Mouse (Mus musculus) lung, embryonic 15.5 days (tissue): ENCODE results near the gene Usp8. TPM values are rescaled to one million over a fixed set of nuclear protein-coding genes. Genes with fewer than 3 reads are reported as not detected.
A peak's percentile ranks its signal among the peaks of the same experiment; 100 is the strongest.

Source experiments
- ATAC-seq: fragments of 200-750 bp; cut with Nextera tagmentation; 2 replicates; pipeline ENCODE4 v1.8.0; 2017; ENCODE audit warnings: moderate number of reproducible peaks, borderline replicate concordance; ENCODE audit not compliant: low FRiP score, low TSS enrichment; ENCODE audit errors: extremely low read depth
- H3K27ac ChIP-seq: fragments of 300-500 bp; sonication (generic); 2 replicates; pipeline ENCODE4 v1.5.1; 2015; ENCODE audit warnings: moderate library complexity, mild to moderate bottlenecking, inconsistent platforms
- H3K27me3 ChIP-seq: fragments of 300-500 bp; sonication (generic); 2 replicates; pipeline ENCODE4 v1.6.1; 2015; ENCODE audit warnings: inconsistent platforms
- H3K36me3 ChIP-seq: fragments of 300-500 bp; sonication (generic); 2 replicates; pipeline ENCODE4 v1.6.1; 2015; ENCODE audit warnings: inconsistent platforms
- H3K4me1 ChIP-seq: fragments of 300-500 bp; sonication (generic); 2 replicates; pipeline ENCODE4 v1.6.1; 2015; ENCODE audit warnings: inconsistent platforms
- H3K4me2 ChIP-seq: fragments of 300-500 bp; sonication (generic); 2 replicates; pipeline ENCODE4 v1.6.1; 2015; ENCODE audit warnings: inconsistent platforms, mild to moderate bottlenecking, moderate library complexity
- H3K4me3 ChIP-seq: fragments of 300-500 bp; sonication (generic); 2 replicates; pipeline ENCODE4 v1.5.1; 2015; ENCODE audit warnings: mild to moderate bottlenecking, inconsistent platforms
- H3K9ac ChIP-seq: fragments of 300-500 bp; sonication (generic); 2 replicates; pipeline ENCODE4 v1.6.1; 2015; ENCODE audit warnings: inconsistent platforms
- H3K9me3 ChIP-seq: fragments of 300-500 bp; sonication (generic); 2 replicates; pipeline ENCODE4 v1.6.1; 2016; ENCODE audit warnings: inconsistent platforms
- WGBS: fragments of 180-500 bp; shearing (Covaris S2); methylation state at CpG from one replicate; pipeline ENCODE4 v1.1.7; 2015; 5-methylcytosine and 5-hydroxymethylcytosine counted together
- polyA plus RNA-seq: library from polyadenylated mRNA; unstranded; fragments of >200 nt; fragmentation: Nextera tagmentation; extraction: Ambion mirVana; gene quantifications from 2 replicates; pipeline ENCODE4 v1.2.1, GENCODE M21; 2015

Gene Usp8
- polyA plus RNA-seq, 1 experiment from 2014 or later: 44.1 TPM

- Histone ChIP-seq H3K4me2 (no peak overlapping the region), H3K4me3 (no peak overlapping the region), H3K9ac (no peak overlapping the region), H3K27ac (0 out of 2 replicates have a peak overlapping the region, but pooled peaks have one; percentile 11), H3K36me3 (peaks cover 9% of the 10 kb centered on the region; the same call in 1 of the 2 replicates), H3K4me1 (no peaks in the 10 kb centered on the region), H3K27me3 (no peaks in the 10 kb centered on the region), H3K9me3 (no peaks in the 10 kb centered on the region)
- 75% methylated on average over 1 of the region's 1 CpGs for WGBS
- ATAC-seq: no peak
Measured at GRCm38 (mm10) chr2:126682937-126683336, 24.2 kb upstream of the Usp8 start.

- Histone ChIP-seq H3K4me3 (no peak overlapping the region), H3K9ac (no peak overlapping the region), H3K27me3 (no peaks in the 10 kb centered on the region), H3K27ac (no peak overlapping the region), H3K4me2 (no peak overlapping the region), H3K4me1 (no peaks in the 10 kb centered on the region), H3K9me3 (no peaks in the 10 kb centered on the region), H3K36me3 (no peaks in the 10 kb centered on the region)
- WGBS: 65% methylated on average over 3 of the region's 3 CpGs
- ATAC-seq: no peak
Measured at GRCm38 (mm10) chr2:126691290-126691689, 15.8 kb upstream of the Usp8 start.

- H3K27me3 ChIP-seq: no peaks in the 10 kb centered on the region
- H3K4me1 ChIP-seq: no peaks in the 10 kb centered on the region
- H3K9ac ChIP-seq: no peak overlapping the region
- H3K4me2 ChIP-seq: no peak overlapping the region
- no peaks in the 10 kb centered on the region for H3K36me3 ChIP-seq
- 71% methylated on average over 6 of the region's 6 CpGs for WGBS
- no peak overlapping the region for H3K27ac ChIP-seq
- H3K9me3 ChIP-seq: no peaks in the 10 kb centered on the region
- ATAC-seq: no peak
- no peak overlapping the region for H3K4me3 ChIP-seq
Measured at GRCm38 (mm10) chr2:126695285-126695684, 11.8 kb upstream of the Usp8 start.

- peak overlapping the region; percentile 80 for H3K9ac ChIP-seq
- H3K36me3 ChIP-seq: no peaks in the 10 kb centered on the region
- H3K27me3 ChIP-seq: no peaks in the 10 kb centered on the region; the same call in 1 of the 2 replicates
- peaks cover 13% of the 10 kb centered on the region; the same call in 1 of the 2 replicates for H3K4me1 ChIP-seq
- 0% methylated on average over 23 of the region's 23 CpGs for WGBS
- peak overlapping the region; percentile 68 for H3K4me2 ChIP-seq
- H3K9me3 ChIP-seq: no peaks in the 10 kb centered on the region
- ATAC-seq: peak; percentile 85
- H3K27ac ChIP-seq: peak overlapping the region; percentile 73
- H3K4me3 ChIP-seq: peak overlapping the region; percentile 77
Measured at GRCm38 (mm10) chr2:126707438-126707779, 281 bp downstream of the Usp8 start.

GRCm38 (mm10) chr2:126708361-126708760 is 1.2 kb downstream of the Usp8 start:
- Histone ChIP-seq H3K27ac (no peak overlapping the region), H3K4me1 (peaks cover 13% of the 10 kb centered on the region; the same call in 1 of the 2 replicates), H3K9me3 (no peaks in the 10 kb centered on the region), H3K36me3 (no peaks in the 10 kb centered on the region), H3K4me2 (peak overlapping the region; percentile 68), H3K27me3 (no peaks in the 10 kb centered on the region; the same call in 1 of the 2 replicates), H3K4me3 (peak overlapping the region; percentile 77), H3K9ac (peak overlapping the region; percentile 80; the same call in 1 of the 2 replicates)
- ATAC-seq: no peak
- 75% methylated on average over 4 of the region's 4 CpGs for WGBS

- no peak for ATAC-seq
- Histone ChIP-seq H3K27ac (no peak overlapping the region), H3K27me3 (no peaks in the 10 kb centered on the region), H3K4me3 (no peak overlapping the region), H3K4me2 (no peak overlapping the region), H3K9me3 (no peaks in the 10 kb centered on the region), H3K9ac (no peak overlapping the region), H3K36me3 (no peaks in the 10 kb centered on the region), H3K4me1 (peaks cover 10% of the 10 kb centered on the region; the same call in 1 of the 2 replicates)
- 96% methylated on average over 5 of the region's 5 CpGs for WGBS
Measured at GRCm38 (mm10) chr2:126712526-126712925, 5.4 kb downstream of the Usp8 start.

GRCm38 (mm10) chr2:126712950-126713349 is 5.8 kb downstream of the Usp8 start:
- no peaks in the 10 kb centered on the region for H3K27me3 ChIP-seq
- H3K9ac ChIP-seq: no peak overlapping the region
- no peak overlapping the region for H3K27ac ChIP-seq
- H3K4me3 ChIP-seq: no peak overlapping the region
- no peaks in the 10 kb centered on the region for H3K9me3 ChIP-seq
- H3K4me2 ChIP-seq: no peak overlapping the region
- H3K4me1 ChIP-seq: peaks cover 8% of the 10 kb centered on the region; the same call in 1 of the 2 replicates
- no peak for ATAC-seq
- no peaks in the 10 kb centered on the region for H3K36me3 ChIP-seq

GRCm38 (mm10) chr2:126729207-126729606 is 22.1 kb downstream of the Usp8 start:
- WGBS: 93% methylated on average over 4 of the region's 4 CpGs
- Histone ChIP-seq H3K27me3 (no peaks in the 10 kb centered on the region), H3K36me3 (peaks cover 40% of the 10 kb centered on the region), H3K9me3 (no peaks in the 10 kb centered on the region), H3K4me2 (no peak overlapping the region), H3K9ac (no peak overlapping the region), H3K27ac (no peak overlapping the region), H3K4me1 (no peaks in the 10 kb centered on the region), H3K4me3 (no peak overlapping the region)
- ATAC-seq: no peak

- no peak overlapping the region for H3K27ac ChIP-seq
- H3K9ac ChIP-seq: no peak overlapping the region
- H3K4me3 ChIP-seq: no peak overlapping the region
- no peak overlapping the region for H3K4me2 ChIP-seq
- 88% methylated on average over 2 of the region's 2 CpGs for WGBS
- no peaks in the 10 kb centered on the region for H3K4me1 ChIP-seq
- H3K9me3 ChIP-seq: no peaks in the 10 kb centered on the region
- peaks cover 49% of the 10 kb centered on the region for H3K36me3 ChIP-seq
- H3K27me3 ChIP-seq: no peaks in the 10 kb centered on the region
- no peak for ATAC-seq
Measured at GRCm38 (mm10) chr2:126730502-126730901, 23.4 kb downstream of the Usp8 start.

GRCm38 (mm10) chr2:126735339-126736073 is 28.4 kb downstream of the Usp8 start:
- H3K4me2 ChIP-seq: no peak overlapping the region
- H3K27me3 ChIP-seq: no peaks in the 10 kb centered on the region
- H3K9ac ChIP-seq: no peak overlapping the region
- no peaks in the 10 kb centered on the region for H3K9me3 ChIP-seq
- 80% methylated on average over 6 of the region's 6 CpGs for WGBS
- peaks cover 61% of the 10 kb centered on the region for H3K36me3 ChIP-seq
- no peak overlapping the region for H3K27ac ChIP-seq
- no peaks in the 10 kb centered on the region for H3K4me1 ChIP-seq
- no peak for ATAC-seq
- H3K4me3 ChIP-seq: no peak overlapping the region

GRCm38 (mm10) chr2:126740314-126740713 is 33.2 kb downstream of the Usp8 start:
- Histone ChIP-seq H3K27ac (no peak overlapping the region), H3K9ac (no peak overlapping the region), H3K27me3 (no peaks in the 10 kb centered on the region), H3K36me3 (peaks cover 66% of the 10 kb centered on the region), H3K4me3 (no peak overlapping the region), H3K4me1 (no peaks in the 10 kb centered on the region), H3K4me2 (no peak overlapping the region), H3K9me3 (no peaks in the 10 kb centered on the region)
- no peak for ATAC-seq
- 64% methylated on average over 2 of the region's 2 CpGs for WGBS

- no peak overlapping the region for H3K27ac ChIP-seq
- H3K9me3 ChIP-seq: no peaks in the 10 kb centered on the region
- no peak overlapping the region for H3K4me3 ChIP-seq
- H3K27me3 ChIP-seq: no peaks in the 10 kb centered on the region
- H3K4me2 ChIP-seq: no peak overlapping the region
- peaks cover 68% of the 10 kb centered on the region for H3K36me3 ChIP-seq
- H3K4me1 ChIP-seq: no peaks in the 10 kb centered on the region
- no peak for ATAC-seq
- 77% methylated on average over 5 of the region's 5 CpGs for WGBS
- H3K9ac ChIP-seq: no peak overlapping the region
Measured at GRCm38 (mm10) chr2:126743389-126743788, 36.3 kb downstream of the Usp8 start.
